Mouse (Mus musculus) heart, postnatal 36 days (tissue): ENCODE results near the gene Trim29. TPM values are rescaled to one million over a fixed set of nuclear protein-coding genes. Genes with fewer than 3 reads are reported as not detected.

Experiments used
- DNase-seq, 2 experiments: peaks; one replicate each; pipeline ENCODE4 v3.0.0; 2021 to 2022
- intact Hi-C: fragments of 180-260 bp; cut with DNase I; formaldehyde crosslinking; loops from one replicate; pipeline ENCODE4 v1.15.1; 2025
- total RNA-seq, 2 experiments: library from RNA; stranded (reverse); gene quantifications; 2 replicates each; pipeline ENCODE4 v1.2.3; 2021

The Trim29 gene
- total RNA-seq, 2 experiments from 2014 or later, result 0.11 TPM; not detected in 1

DNA sequence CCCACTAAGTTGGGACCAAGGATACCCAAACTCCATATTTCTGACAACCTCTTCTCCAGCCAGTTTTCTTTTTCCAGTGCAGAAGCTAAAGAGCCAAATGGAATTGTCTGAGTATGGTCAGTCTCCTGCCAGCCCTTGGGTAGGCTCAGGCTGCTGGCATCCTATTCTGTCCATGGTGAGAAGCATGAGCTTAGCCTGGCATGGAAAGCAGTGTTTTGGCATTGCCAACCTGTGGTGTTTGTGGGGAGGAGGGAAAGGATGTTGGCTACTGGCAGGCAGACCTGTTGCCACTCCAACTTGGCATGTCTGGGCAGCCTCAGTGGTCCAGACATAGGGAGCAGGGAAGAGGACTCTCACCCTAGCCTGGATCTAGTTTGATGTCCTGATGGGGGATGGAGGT lies 46.4 kb downstream of the Trim29 start:
- intact Hi-C loops, result no loop called here
- no peak for DNase-seq

DNA sequence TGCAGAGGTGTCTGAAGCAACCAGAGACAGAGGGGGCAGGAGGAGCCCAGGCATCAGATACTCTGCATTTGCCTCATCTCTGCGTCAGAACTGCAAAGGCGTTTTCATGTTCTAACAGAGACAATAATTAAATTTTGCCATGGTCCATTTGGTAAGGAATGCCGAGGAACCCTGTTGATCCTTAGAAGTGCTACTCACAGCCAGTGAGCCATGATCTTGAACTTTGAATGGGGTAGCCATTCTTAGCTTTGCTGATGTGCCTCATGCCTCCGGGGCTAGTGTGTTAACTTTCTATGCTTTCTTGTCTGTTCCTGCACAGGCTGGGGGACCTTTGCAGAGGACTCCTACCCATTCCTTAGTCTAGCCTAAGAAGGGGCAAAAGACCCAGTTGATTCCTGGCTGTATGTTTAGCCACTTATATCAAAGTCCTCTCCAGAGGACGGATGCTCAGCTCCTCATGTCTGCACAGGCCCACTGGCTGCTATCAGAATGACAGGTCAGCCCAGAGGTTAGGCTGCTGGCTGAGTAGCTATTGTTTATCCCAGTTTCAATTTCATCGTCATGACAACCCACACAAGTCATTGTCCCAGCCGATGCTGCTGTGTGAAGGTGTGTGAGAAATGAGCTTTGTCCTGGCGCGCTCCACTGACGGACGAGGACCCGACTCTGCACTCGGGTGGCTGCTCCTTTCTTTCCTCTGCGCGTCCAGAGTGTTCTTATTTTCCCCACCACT lies 48.1 kb downstream of the Trim29 start:
- intact Hi-C loops, result no loop called here
- DNase-seq, result no peak

DNA sequence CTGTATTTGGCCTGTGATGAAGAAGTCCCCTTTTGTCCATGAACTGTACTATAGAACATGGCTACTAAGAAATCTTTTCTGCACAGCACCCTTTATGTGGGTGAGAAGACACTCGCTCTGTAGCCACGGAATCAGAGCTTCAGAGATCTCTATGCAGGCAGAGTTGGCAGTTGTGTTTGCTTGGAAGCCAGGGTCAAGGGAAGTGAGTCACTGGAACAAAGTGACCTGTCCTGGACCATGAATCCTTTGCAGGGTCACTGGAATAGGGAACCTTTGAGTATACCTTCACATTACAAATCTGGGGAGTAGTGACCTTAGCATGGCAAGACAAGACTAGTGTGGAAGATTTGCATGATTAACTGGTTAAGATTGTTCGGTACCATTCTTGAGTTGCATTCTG lies 58.1 kb downstream of the Trim29 start:
- DNase-seq, result no peak
- intact Hi-C loops, result no loop called here

DNA sequence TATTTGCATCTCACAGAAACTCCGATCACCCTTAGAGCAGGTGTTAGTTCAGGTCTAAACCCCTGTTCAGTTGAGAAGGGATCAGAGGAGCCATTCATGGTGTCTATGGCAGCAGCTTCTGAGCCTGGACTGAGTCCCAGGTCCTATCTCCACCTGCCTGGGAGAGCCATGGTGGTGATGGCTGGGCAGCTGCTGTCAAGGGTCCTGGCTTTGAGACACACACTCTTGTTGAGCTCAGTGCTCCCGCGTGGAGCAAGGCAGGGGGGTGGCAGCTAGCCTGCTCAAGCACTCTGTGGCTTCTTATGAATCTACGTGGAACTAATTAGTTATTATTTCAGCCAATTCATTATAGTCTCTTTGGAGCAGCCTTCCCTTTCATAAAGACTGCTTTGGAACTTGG lies 73.2 kb downstream of the Trim29 start:
- intact Hi-C loops, result no loop called here
- DNase-seq, result no peak

DNA sequence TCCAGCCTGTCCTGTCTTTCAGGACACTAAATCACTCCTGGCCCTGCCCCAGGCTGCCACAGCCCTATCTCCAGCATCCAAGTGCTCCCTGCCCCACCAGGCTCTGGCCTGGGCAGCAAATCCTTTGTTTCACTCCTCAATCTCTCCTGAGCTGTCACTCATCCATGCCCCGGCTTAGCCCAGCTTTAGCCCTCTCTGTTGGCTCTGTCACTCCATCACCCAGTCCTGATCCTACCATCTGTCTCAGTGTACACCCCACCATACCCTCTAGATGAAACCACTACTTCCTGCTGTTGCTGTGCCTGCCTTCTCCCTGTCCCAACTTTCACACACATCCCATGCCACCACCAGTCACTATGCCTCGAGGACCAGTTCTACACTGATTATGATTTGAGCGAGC lies 73.8 kb downstream of the Trim29 start:
- no peak for DNase-seq
- intact Hi-C loops, result no loop called here

Other genes starting within 250 kb of the Trim29 start
- 100 to 1,000 TPM; 154 to 160 TPM for gene Arhgef12, start 203.6 kb upstream of the Trim29 start, total RNA-seq
- 1 to 10 TPM; 6.1 to 9.1 TPM for gene Tmem136, start 194.3 kb upstream of the Trim29 start, total RNA-seq
- gene Pou2f3, start 100.5 kb upstream of the Trim29 start, total RNA-seq, result under 1 TPM; 0.14 to 0.27 TPM
- 1 to 10 TPM; 8.2 to 8.9 TPM for gene Oaf, start 70.9 kb upstream of the Trim29 start, total RNA-seq